Mouse (Mus musculus) monocyte, adult 2 months (primary cell): ENCODE measurements around the gene Gm20388.
"Not testable (repeated sequence)": the region's sequence is repeated elsewhere in the genome, so short reads cannot be mapped to it uniquely, and the experiment has no call there.

ENCODE experiments used
- DNase-seq, 2 experiments: peaks; one replicate each; pipeline ENCODE4 v3.0.0; 2022; ENCODE audit warnings: low spot score in 2 of 2, low read depth in 1 of 2

Gm20388 gene

DNA sequence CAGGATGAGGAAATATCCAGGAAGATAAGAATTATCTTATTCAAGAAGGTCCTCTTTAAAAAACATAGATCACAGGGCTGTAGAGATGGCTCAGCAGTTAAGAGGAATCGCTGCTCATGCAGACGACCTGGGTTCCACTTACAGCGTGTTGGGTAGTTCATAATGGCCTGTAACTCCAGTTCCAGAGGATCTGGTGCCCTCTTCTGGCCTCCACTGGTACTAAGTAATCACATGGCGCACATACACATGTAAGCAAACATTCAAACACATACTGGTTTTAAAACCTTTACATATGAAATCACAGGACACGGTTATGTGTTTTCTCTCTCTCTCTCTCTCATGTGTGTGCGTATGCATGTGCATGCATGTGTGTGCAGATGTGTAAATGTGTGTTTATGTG lies 1226.2 kb downstream of the Gm20388 start:
- no peak for DNase-seq

DNA sequence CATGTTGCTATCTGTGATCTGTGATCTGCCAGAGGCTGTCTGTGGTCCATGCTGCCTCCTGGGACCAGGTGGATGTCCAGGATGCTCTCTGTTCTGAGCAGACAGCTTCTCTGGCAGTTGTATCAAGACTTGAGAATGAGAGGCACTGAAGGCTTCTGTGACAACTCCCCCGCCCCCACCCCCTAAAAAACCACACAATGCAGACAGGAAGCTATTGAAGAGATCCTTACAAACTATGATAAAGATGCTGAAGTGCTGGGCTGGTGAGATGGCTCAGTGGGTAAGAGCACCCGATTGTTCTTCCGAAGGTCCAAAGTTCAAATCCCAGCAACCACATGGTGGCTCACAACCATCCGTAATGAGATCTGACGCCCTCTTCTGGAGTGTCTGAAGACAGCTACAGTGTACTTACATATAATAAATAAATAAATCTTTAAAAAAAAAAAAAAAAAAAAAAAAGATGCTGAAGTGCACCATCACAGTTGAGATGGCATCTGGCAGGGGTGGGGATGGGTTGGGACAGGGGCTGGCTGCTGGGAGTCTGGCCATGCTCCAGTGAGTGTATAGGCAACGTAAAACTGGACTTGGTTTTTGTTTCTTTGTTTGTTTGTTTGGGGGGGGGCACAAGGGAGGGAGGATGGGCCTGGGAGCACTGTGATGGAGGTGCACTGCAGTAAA lies 1235.0 kb downstream of the Gm20388 start:
- DNase-seq, result not testable (repeated sequence)

DNA sequence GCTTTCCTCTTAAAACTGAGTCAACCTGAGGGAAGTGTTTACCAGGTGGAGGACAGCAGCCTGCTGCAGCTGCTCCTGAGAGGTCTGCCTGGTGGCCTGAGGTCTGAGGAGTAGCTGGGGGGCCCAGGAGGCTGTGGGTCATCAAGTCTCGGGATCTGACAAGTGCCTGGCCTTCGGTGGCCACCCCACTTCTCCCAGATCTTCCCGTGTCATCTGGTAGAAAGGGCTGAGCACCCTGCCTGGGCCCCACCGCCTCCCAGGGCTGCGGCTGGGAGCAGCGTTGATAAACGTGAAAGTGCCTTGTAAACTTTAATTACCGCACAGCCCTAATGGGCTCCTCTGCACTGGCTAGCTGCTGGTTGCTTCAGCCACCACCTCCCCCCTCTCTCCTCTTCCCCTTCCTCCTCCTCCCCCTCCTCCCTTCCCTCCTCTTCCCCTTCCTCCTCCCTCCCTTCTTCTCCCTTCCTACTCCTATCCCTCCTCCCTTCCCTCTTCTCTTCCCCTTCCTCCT lies 1238.0 kb downstream of the Gm20388 start:
- DNase-seq, result no peak

DNA sequence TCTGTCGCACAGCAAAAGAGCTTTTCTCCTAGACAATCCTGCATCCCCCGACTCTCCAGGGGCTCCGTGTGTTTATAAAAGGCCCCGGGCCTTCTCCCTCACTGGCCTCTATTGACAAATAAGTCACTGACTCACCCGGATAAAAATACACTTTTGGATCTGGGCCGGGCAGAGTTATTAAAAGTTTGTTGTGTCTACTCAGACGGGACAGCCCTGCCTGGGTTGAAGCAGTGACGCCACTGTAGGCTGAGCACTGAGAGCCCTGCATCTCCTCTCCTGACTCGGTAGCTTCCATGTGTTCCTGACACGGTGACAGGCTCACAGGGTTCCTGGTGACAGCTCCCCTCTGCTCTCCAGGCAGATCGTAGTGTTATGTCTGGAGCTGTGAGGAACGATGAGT lies 1241.8 kb downstream of the Gm20388 start:
- DNase-seq, result no peak

DNA sequence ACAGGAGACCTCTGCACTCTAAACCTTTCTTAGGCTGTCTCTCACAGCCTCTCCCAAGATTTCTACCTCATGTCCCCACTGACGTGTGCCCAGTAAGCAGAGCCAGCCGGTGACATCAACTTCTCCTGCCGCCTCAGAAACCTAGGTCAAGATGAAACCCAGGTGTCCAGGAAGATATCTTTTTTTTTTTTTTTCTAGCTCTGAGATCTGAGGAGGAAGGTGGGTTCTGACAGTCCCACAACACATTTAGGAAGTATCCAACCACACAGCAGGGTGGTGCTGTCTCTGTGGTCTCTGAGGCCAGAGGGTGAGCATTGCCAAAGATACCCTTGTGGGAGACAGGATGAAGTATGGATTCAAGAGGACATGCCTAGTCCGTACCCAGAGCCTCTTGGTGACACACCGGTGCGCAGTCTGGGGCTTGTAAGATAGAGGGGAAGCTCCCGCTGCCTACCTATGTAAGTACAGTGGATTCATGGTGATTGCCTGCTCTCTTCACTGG lies 1246.4 kb downstream of the Gm20388 start:
- DNase-seq, result no peak

DNA sequence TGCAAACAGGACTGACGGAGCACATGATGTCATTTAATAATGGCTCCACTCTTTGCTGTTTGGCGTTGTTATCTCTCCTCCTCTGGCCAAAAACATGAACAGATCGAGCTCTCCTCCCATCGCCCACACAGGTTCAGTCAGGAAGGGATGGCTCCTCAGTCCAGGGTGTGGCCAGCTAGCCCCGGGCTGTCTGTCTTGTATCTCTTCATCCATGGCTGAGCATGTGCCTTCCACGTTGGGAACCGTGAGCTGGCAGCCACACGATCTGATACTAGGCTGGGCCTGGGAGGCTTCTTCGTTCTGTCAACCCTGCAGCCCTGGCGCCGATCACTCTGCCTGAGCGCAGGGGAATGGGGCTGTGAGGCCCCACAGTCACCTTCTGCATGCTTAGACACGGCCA lies 1248.2 kb downstream of the Gm20388 start:
- DNase-seq, result no peak

DNA sequence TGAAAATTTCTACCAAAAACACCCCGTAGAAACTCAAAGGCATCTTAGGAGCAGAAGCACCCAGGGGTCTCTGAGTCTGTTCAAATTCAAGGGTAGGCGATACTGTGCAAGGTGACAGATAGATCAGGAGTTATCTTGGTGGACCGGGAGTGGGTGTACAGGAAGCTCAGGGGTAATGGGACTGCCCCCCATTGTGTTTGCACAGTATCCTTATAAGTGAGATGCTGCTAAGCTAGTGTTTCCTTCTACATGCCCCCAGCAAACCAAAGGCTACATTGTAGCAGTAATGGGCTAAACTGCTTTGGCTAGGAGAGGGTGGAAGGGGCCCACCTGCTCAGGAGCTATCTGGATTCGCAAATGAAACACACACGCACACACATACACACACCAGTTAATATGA lies 1250.8 kb downstream of the Gm20388 start:
- no peak for DNase-seq

DNA sequence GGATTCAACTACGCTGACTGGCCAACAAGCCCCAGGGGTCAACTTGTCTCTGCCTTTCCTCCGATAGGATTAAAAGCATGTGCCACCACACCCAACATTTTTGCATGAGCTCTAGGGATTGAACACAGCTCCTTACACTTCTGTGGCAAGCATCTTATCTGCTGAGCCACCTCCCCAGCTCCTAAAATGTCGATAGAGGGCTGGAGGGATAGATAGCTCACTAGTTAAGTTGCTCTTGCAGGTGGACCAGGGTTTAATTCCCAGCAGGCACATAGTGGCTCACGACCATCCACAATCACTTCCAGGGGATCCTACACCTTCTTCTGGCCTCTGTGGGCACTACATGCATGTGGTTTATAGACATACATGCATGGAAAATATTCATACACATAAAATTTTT lies 1251.8 kb downstream of the Gm20388 start:
- DNase-seq, result no peak

DNA sequence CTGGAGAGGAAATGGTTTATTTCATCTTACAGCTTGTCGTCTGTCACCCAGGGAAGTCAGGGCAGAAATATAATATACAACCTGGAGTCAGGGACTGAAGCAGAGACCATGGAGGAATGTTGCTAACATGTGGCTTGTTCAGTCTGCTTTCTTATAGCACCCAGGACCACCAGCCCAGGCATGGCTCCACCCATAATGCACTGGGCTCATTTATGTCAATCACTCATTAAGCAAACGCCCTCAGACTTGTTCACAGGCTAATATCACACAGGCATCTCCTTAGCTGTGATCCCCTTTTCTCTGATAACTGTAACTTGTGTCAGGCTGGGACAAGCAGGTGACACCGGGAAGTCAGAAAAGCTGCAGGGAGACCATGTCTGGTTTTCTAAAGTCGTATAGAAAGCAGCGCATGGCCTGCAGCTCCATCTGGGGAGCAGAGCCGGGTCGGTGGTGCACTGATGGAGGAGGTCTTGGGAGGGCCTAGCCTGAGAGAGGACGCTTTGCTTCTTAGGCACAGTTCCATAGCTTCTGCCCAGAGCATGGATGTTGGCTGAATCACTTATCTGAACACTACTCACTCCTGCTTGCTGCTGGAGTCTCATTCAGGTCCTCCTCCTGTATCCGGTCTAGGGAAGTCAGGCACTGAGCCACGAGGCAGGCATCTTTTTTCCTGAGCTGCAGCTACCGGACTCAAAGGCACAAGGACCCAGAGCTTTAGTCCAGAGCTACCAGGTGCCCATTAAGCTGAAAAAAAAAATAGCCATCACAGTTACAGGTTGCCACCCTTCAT lies 1252.5 kb downstream of the Gm20388 start:
- no peak for DNase-seq

DNA sequence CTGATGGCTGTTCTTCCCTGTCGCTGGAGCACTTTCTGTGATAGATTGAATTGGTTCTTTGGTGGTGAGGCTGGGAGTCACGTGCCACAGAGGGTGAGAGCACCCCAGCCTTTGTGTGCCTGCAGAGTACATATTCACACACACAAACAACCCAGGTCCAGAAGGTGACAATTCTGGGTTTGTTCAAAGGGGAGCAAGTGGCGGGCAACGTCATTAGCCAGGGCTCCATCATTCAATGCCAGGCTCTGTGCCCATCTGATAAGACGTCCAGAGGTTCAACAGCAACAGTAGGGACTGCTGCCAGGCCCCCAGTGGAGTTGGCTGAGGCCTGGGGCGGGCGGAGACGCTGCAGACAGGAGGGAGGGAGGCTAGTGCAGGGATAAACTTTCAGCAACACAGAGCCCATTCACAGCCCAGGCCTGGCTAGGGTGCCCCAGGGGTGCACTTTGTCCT lies 1253.4 kb downstream of the Gm20388 start:
- DNase-seq, result no peak

DNA sequence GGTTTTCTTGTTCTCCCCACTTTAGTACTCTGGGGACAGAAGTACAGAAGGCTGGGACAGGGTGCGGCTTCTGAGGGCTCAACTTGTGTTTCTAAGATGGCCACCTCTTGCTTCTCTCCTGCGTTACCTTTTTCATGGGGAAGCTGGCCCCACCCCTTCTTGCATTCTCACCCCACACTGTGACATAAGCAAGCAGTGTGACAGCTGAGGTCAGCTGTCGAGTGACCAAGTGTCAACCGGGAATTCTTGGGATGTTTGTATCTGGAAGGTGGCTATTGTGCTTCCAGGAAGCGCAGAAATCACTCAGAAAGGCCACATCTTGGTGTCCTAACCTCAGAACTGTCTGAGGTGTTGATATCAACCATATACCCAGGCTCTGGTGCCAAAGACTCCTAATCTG lies 1257.4 kb downstream of the Gm20388 start:
- DNase-seq, result no peak

DNA sequence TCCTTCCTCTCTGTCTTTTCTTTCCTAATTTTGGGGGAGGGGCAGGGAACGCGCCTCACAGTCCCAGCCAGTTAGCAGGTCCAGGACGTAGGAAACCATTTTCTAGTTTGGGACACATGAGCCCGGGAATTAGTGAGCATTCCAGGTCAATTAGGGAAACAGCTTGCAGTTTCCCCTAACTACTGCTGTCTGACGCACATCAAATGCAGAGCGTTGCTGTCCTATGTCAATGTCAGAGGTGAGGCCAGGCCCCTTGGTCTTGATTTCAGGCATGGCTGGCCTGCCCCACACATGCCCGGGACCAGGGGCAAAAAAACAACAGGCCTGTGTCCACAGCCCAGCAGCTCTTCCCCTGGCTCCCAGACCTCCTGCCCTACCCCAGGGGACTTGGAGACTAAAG lies 1259.5 kb downstream of the Gm20388 start:
- no peak for DNase-seq

DNA sequence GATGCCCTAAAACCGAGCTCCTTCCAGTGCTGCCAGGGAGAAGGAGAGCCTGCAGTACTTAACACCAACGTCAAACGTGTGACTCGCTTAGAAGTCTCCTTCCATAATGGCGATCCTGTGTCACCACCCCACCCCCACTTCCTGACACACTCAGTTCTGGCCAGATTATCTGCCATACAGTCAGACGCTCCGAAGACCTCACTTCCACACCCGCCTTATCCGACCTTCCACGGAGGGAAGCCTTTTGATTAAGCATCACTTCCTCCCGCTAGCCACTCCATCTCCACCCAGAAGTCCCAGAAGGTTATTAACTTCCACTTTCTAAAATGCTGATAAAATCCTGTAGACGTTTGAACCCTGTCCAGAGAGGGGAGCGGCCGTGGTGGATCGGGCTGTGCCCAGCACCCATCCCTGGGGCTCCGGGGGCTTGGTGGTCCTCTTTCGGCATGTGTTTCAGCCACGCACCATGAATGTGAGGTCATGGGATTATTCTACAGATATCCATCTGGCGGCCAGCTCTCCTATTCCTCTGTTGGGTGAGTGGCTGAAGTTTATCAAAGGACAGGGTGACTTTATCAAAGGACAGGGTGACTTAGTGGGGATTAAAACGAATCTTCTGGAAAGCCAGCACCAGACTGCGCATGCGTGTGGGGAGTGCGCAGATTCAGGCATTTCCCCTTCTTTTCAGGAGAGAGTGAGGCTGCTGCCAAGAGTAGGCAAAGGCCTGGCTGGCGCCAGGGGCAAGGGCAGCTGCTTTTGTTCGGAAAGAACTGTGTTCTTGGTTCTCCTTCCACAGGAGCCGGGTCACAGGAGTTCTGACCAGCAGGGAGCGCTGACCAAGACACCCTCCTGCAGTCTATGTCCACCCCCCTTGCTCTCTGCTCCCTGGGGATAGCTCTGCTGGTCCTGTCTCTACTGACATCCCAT lies 1260.2 kb downstream of the Gm20388 start:
- no peak for DNase-seq

DNA sequence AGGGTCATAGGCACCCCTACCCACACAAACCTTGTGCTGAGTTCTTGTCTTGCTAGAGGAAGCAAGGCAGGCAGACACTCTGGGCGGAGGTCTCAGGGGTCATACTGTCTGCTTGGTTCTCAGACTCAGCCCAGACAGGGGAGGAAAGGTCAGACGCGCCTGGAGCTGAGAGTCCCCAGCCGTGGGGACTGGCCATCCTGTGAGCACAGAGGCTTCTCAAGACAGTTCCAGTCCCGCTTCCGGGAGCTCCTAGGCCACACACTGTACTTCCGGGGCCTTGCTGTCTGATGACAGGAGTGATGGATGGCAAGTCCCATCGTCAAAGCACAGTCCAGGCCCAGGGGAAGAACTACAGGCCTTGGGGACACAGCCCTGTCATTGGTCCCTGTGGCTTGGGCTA lies 1261.9 kb downstream of the Gm20388 start:
- DNase-seq, result no peak

DNA sequence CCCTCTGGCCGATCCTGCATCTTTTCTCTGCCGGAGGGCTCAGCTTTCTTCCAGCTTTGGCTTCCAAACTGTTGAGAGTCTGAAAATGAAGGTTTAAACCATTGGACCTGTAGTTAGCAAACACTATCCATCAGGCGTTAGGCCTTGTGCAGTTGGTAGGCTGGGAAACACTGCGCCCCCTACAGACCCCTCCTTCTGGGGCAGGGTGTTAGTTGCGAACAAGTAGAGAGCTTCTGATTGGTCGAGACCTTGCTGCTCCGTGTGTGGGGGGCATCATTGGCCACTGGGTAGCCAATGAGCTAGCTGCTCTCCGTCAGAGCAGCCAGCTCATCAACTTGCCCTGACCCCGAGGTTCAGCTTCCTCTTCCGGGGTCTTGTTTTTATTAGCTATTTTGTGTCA lies 1263.5 kb downstream of the Gm20388 start:
- DNase-seq, result no peak

DNA sequence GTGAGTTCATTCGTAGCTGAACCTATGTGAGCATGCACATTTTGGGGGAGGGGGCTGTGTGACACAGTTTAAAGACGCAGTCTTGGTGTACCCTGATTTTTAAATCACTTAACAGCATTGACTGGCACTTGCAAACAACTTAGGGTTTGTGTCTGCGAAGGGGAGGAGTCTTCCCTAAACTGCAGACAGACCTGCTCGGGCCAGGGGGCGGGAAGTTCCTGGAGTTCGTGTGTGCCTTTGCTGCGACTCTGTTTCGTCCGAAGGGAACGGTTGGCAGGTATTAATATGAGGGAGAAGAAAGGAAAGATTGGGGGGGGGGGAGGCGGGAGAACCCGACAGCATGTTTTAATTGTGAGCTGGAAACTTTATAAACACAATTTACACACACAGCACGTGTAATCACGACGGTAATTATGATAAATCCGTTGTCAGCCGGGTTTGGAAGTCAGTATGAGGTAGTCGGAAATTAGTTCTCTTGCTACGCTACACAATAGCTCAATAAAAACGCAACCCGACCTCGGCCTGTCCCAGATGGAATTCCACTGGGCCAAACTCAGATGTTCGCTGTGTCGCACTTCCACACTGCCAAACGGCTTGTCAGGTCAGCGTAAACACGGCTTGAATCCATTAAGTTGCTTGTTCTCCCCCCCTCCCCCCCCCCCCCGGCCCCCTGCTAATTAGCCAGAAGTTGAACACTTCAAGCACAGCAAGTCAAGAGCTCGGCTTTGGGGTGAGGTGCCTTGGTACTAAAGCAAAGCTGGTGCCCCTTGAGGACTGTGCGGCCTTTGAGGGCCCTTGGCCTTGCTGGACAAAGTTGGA lies 1264.3 kb downstream of the Gm20388 start:
- DNase-seq, result no peak

DNA sequence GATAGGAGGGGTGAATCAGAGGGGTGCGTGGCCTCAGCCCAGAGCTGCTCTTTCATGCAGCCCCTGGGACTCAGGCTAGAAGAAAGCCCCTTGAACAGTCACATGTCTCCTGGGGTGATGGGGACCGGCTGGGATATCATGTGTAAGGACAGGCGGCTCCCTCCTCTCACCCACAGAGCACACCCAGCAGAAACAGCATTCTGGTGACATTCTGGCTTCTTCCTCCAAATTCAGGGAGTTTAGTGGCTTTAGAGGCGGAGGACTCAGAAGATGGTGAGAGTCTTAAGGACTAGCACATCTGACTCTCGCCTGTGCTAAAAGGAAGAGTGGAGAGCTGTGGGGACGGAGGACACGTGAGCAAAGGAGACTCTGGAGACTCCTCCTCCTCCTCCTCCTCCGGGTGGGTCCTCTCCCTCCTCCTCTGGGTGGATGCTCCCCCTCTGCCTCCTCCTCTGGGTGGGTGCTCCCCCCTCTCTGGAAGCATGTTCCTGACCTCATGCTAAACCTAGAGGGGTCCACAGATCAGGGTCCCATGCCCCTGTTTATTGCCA lies 1265.0 kb downstream of the Gm20388 start:
- no peak for DNase-seq

DNA sequence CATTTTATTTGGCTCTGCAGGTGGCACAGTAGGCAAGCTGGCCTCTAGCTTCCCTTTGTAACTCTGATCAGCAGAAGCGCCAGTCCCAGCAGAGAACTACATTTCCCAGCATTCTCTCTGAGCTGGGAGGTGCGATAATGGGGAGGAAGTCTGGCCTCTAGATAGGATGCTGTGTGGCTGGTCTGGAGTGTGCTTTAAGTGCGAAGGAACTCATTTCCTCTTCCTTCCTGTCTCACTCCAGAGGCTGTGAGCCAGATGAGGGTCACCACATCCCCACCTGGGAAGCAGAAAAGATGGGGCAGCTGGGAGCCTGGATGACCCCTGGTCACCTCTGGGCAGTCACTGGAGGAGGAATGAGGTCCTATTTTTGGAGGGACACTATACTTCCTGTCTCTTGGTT lies 1265.7 kb downstream of the Gm20388 start:
- DNase-seq, result no peak

DNA sequence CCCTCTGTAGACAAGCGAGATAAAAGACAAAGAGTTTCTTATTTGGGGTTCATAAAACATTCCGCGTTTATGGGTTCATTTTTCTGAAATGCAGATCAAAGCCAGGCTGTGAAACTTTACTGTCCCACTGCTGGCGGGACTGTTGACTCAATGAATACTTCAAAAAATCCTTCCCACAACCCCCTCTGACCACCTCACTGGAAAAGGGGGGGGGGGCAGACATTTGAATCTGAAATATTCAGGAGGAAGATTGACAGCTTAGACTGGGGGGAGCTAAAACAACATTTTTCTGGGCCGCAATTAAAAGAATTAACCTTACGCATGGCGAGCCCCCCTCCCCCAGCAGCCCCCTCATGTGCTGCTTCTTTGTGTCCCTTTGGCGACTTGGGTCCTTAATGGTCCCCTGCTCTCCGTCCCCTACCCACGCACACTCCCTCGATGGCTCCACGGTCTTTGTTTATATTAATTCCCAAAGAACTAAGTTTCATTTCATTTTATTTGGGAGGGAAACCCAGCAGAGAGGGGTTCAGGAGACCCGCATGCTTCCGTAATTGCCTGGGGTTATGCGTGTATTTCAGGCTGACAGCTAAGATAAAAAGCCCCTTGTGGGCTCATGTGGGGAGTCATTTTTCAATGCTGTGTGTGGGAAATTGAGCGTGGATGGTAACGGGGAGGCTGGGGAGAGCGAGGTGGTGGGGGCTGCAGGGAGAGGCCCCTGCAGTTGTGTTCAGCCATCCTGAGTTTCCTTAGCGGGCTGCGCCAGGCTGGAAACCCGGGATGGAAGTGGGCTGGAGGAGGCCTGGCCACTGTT lies 1270.0 kb downstream of the Gm20388 start:
- no peak for DNase-seq
